Comparison of ENCODE assay signal across 11 mouse cellular contexts in the genomic region with DNA sequence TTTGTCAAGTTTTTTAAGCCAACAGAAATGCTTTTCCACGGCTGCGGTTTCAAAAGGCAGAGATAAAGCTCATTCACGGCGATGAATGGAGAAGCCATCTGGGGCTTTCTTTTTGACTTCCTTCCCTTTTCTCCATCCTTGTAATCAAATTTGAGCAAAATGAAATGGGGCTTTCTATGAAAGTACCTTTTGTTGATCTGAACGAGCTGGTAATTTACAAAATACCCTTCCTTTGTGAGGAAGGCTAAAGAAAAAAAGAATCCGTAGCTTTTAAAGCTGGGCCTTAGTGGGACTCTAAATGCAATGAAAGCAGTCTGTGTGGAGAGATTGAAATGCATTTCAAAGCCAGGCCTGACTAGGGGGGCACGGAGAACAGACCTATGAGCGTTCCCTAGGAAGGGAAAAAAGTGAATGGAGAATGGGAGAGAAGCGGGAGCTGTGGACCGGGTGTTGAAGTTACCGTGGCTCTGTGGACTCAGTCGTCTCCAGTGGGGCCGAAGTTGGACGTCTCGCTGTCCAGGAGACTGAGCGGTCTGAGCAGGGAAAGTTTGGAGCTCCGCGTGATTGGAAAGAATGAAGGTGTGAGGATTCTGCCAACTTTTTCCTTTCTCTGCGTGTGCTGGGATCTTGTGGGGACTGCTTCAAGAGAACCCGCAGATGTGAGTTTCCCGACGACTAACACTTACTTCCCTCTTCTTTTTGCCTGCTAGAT.
DNase-seq lines count a peak whose midpoint lies in the region; ATAC-seq and TF ChIP-seq lines count a peak whose summit lies in the region.
"Had no signal": no experiment of that assay in that cellular context is flagged by ENCODE, and none has a peak within 500 bp of the region (broad histone marks: within the 10 kb centered on the region; RNA-seq: fewer than 3 reads in every experiment).

No protein-coding gene starts in this region.

- TF ChIP-seq POLR2A in olfactory bulb, adult 2 months (IDR thresholded peaks at IDR 0.05; ENCODE audit: insufficient read depth, low read depth, low read length) = no peak

- no peaks in the 10 kb centered on the region for H3K36me3 ChIP-seq in embryonic facial prominence, embryonic 14.5 days (ENCODE audit: control insufficient read depth, insufficient read depth, low read length)
- no peaks in the 10 kb centered on the region for H3K36me3 ChIP-seq in limb, embryonic 10.5 days

- H3K4me2 ChIP-seq in embryonic facial prominence, embryonic 14.5 days (ENCODE audit: low read depth, low read length) = peak overlapping the region; percentile 33; the same call in 1 of the 2 replicates

- H3K4me3 ChIP-seq in embryonic facial prominence, embryonic 14.5 days (ENCODE audit: low read depth, low read length) = peak overlapping the region; percentile 3; the same call in 1 of the 2 replicates
- no peak overlapping the region for H3K4me3 ChIP-seq in limb, embryonic 10.5 days
- peak overlapping the region; percentile 26 for H3K4me3 ChIP-seq in olfactory bulb, adult 2 months (ENCODE audit: insufficient read depth, low read depth, low read length)
- H3K4me3 ChIP-seq: megakaryocyte, embryonic 14.5 days had no signal

- no peaks in the 10 kb centered on the region for H3K9me3 ChIP-seq in embryonic facial prominence, embryonic 14.5 days (ENCODE audit: control insufficient read depth, low read length)
- no peaks in the 10 kb centered on the region for H3K9me3 ChIP-seq in limb, embryonic 10.5 days (replicated peaks)

- no peak for TF ChIP-seq CTCF in olfactory bulb, adult 2 months (IDR thresholded peaks at IDR 0.05; ENCODE audit: insufficient read depth, low read depth, low read length)

- peaks cover 16% of the 10 kb centered on the region for H3K27me3 ChIP-seq in embryonic facial prominence, embryonic 14.5 days (replicated peaks; ENCODE audit: control insufficient read depth, insufficient read depth, low read length)
- peaks cover 39% of the 10 kb centered on the region for H3K27me3 ChIP-seq in limb, embryonic 10.5 days (ENCODE audit: low read depth, poor library complexity, severe bottlenecking)

- ATAC-seq in embryonic facial prominence, embryonic 14.5 days (ENCODE audit: low read depth) = no peak

- peak; percentile 14 to 17 for DNase-seq in layer of hippocampus, postnatal 10 days (ENCODE audit: low spot score in 2 of 2)
- DNase-seq in layer of hippocampus, adult 8-10 months (ENCODE audit: low spot score in 2 of 2) = no peak
- DNase-seq in embryonic facial prominence, embryonic 14.5 days (ENCODE audit: low spot score) = no peak
- peak; percentile 32 for DNase-seq in limb, embryonic 10.5 days (ENCODE audit: low spot score)
- DNase-seq in cerebellum, postnatal 25 days = no peak
- DNase-seq in B cell, adult 2 months = no peak
- DNase-seq: cerebellum, postnatal 36 days; kidney, postnatal 10 days; right cerebral cortex, postnatal 25 days had no signal

- WGBS in embryonic facial prominence, embryonic 14.5 days = 38% methylated on average over 22 of the region's 22 CpGs
- 43% methylated on average over 22 of the region's 22 CpGs for WGBS in limb, embryonic 10.5 days
- 21% methylated on average over 22 of the region's 22 CpGs for WGBS in olfactory bulb, adult 2 months

- no peak overlapping the region for H3K9ac ChIP-seq in embryonic facial prominence, embryonic 14.5 days (ENCODE audit: low read depth, low read length)

- no peak overlapping the region for H3K27ac ChIP-seq in embryonic facial prominence, embryonic 14.5 days (replicated peaks; ENCODE audit: low read depth, low read length)
- H3K27ac ChIP-seq in limb, embryonic 10.5 days = no peak overlapping the region
- H3K27ac ChIP-seq in olfactory bulb, adult 2 months (ENCODE audit: insufficient read depth, low read depth, low read length) = peak overlapping the region; percentile 66

- no peaks in the 10 kb centered on the region for H3K4me1 ChIP-seq in embryonic facial prominence, embryonic 14.5 days (ENCODE audit: control insufficient read depth, insufficient read depth, low read length)
- no peaks in the 10 kb centered on the region for H3K4me1 ChIP-seq in limb, embryonic 10.5 days
- peaks cover 3% of the 10 kb centered on the region; the same call in 1 of the 2 replicates for H3K4me1 ChIP-seq in olfactory bulb, adult 2 months (ENCODE audit: control insufficient read depth, insufficient read depth, low read length)
- H3K4me1 ChIP-seq: megakaryocyte, embryonic 14.5 days had no signal

Comparison
In these comparisons a context has a peak if more than half of its experiments do, and no peak if none do; other contexts are left out.
1. DNase-seq: peak in layer of hippocampus, postnatal 10 days (2 of 2) and limb, embryonic 10.5 days (single experiment); none in layer of hippocampus, adult 8-10 months (0 of 2), embryonic facial prominence, embryonic 14.5 days (single experiment), cerebellum, postnatal 25 days (0 of 2) and B cell, adult 2 months (0 of 2).